Mouse (Mus musculus): ENCODE data around the gene Tmem145. TPM values are rescaled to one million over a fixed set of nuclear protein-coding genes. Genes with fewer than 3 reads are reported as not detected.
"Not testable (repeated sequence)": the region's sequence is repeated elsewhere in the genome, so short reads cannot be mapped to it uniquely, and the experiment has no call there.

Gene Tmem145
- polyA plus RNA-seq (2014; fragmentation: Nextera tagmentation; extraction: Ambion mirVana), result 1.9 and 2.0 TPM in 2 replicates

DNA sequence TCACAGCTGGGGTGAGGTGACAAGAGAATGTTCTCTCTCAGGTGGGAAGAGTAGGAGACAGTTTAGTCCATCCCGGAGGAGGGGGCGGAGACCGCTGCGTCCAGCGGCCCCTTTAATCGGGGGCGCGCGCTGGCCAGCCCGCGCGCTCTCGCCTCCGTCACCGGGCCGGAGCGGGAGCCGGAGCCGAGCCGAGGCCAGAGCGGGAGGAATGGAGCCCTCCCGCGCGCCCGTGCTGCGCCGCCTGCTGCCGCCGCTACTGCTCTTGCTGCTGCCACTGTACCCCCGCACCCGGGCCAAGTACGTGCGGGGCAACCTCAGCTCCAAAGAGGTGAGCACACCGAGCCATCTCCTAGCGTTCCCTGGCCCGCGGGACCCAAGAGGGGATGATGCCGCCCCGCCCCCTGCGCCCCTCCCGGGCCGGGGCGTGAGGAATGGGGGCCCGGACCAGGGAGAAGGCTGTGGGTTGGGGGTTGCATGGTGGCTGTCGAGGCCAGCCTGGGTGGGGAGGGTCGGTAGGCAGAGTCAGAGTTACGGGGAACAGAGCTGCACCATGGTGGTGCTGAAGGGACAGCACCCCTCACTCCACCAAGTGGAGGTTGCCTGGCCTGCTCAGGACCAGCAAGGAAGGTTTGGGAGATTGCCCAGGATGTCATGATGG lies at the start of gene Tmem145:
Gene Tmem145, plus strand, starts transcription at position 151 of the 658 bp plus-strand sequence.
- Histone ChIP-seq H3K9ac (replicated peaks; ENCODE audit: low read depth, low read length) (0 out of 2 replicates have a peak within 1 kb of the TSS, but pooled peaks have one; percentile 15), H3K4me1 (ENCODE audit: control insufficient read depth, insufficient read depth, low read length) (no peaks in the 10 kb centered on the region), H3K4me2 (replicated peaks; ENCODE audit: low read depth, low read length) (peak within 1 kb of the TSS; percentile 96), H3K27me3 (ENCODE audit: control insufficient read depth, insufficient read depth, low read length) (no peaks in the 10 kb centered on the region), H3K9me3 (ENCODE audit: control insufficient read depth, low read depth, low read length) (no peaks in the 10 kb centered on the region), H3K4me3 (ENCODE audit: low read depth, low read length) (peak within 1 kb of the TSS; percentile 41), H3K36me3 (ENCODE audit: control insufficient read depth, insufficient read depth, low read length) (no peaks in the 10 kb centered on the region), H3K27ac (ENCODE audit: low read length) (no peak within 1 kb of the TSS)
- ATAC-seq (ENCODE audit: insufficient number of reproducible peaks, insufficient read depth, low FRiP score, low read depth), result peak; percentile 79
- under 1% methylated on average over 46 of the region's 47 CpGs for WGBS

- H3K9me3 ChIP-seq (ENCODE audit: control insufficient read depth, low read depth, low read length), result no peaks in the 10 kb centered on the region
- ATAC-seq (ENCODE audit: insufficient number of reproducible peaks, insufficient read depth, low FRiP score, low read depth), result no peak
- no peak overlapping the region for H3K4me3 ChIP-seq (ENCODE audit: low read depth, low read length)
- no peak overlapping the region for H3K9ac ChIP-seq (replicated peaks; ENCODE audit: low read depth, low read length)
- H3K27ac ChIP-seq (ENCODE audit: low read length), result no peak overlapping the region
- H3K27me3 ChIP-seq (ENCODE audit: control insufficient read depth, insufficient read depth, low read length), result no peaks in the 10 kb centered on the region
- WGBS, result 89% methylated on average over 1 of the region's 1 CpGs
- H3K4me1 ChIP-seq (ENCODE audit: control insufficient read depth, insufficient read depth, low read length), result no peaks in the 10 kb centered on the region
- no peaks in the 10 kb centered on the region for H3K36me3 ChIP-seq (ENCODE audit: control insufficient read depth, insufficient read depth, low read length)
- no peak overlapping the region for H3K4me2 ChIP-seq (replicated peaks; ENCODE audit: low read depth, low read length)
Measured at GRCm38 (mm10) chr7:25261896-25262295, 44.0 kb upstream of the Tmem145 start.

DNA sequence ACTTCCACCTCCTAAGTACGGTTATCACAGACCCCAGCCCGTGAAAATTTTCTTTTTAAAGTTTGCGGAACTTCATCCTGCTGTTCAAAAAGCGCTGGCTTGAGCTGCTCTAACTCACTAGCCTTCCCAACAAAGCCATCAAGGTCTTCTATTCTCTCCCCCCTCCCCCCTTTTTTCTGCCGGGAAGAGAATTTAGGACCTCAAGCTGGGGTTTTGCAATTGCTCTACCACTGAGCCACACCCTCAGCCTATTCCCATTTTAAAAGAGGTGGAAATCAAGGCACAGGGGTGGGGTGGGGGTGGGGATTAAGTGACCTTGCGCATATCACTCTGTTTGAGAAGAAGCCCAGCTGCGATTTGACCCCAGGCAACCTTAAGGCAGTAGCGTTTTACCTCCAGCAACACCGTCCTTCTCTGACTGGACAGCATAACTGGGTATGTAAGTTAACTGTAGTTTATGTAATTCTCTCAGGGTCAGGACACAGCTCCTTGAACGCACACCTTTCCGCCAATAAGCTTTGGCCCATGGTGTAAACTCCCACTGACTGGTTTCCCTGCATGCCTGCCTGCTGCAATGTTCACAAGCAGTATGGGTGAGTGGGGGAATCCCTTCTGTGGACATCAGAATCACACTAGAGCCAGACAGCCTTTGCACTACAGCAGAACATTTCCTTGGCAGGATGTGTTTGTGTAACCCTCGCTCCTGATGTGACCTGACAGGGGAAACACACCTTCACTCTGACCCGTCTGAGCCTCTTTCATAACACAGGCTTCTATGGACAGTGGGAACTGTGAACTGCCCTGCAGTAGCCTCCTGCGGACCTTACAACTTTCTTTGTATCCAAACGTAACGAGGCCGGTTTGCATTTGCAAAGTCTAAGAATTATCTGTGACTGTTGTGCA lies 41.7 kb upstream of the Tmem145 start:
- H3K4me1 ChIP-seq (ENCODE audit: control insufficient read depth, insufficient read depth, low read length), result peaks cover 4% of the 10 kb centered on the region
- WGBS, result 28% methylated on average over 17 of the region's 17 CpGs
- no peak overlapping the region for H3K4me2 ChIP-seq (replicated peaks; ENCODE audit: low read depth, low read length)
- no peak overlapping the region for H3K27ac ChIP-seq (ENCODE audit: low read length)
- no peak overlapping the region for H3K9ac ChIP-seq (replicated peaks; ENCODE audit: low read depth, low read length)
- H3K9me3 ChIP-seq (ENCODE audit: control insufficient read depth, low read depth, low read length), result no peaks in the 10 kb centered on the region
- H3K27me3 ChIP-seq (ENCODE audit: control insufficient read depth, insufficient read depth, low read length), result no peaks in the 10 kb centered on the region
- ATAC-seq (ENCODE audit: insufficient number of reproducible peaks, insufficient read depth, low FRiP score, low read depth), result no peak
- H3K36me3 ChIP-seq (ENCODE audit: control insufficient read depth, insufficient read depth, low read length), result no peaks in the 10 kb centered on the region
- no peak overlapping the region for H3K4me3 ChIP-seq (ENCODE audit: low read depth, low read length)

- 89% methylated on average over 5 of the region's 5 CpGs for WGBS
- H3K9ac ChIP-seq (replicated peaks; ENCODE audit: low read depth, low read length); H3K4me3 ChIP-seq (ENCODE audit: low read depth, low read length); H3K27ac ChIP-seq (ENCODE audit: low read length); H3K36me3 ChIP-seq (ENCODE audit: control insufficient read depth, insufficient read depth, low read length); H3K4me2 ChIP-seq (replicated peaks; ENCODE audit: low read depth, low read length); H3K9me3 ChIP-seq (ENCODE audit: control insufficient read depth, low read depth, low read length); H3K27me3 ChIP-seq (ENCODE audit: control insufficient read depth, insufficient read depth, low read length); ATAC-seq (ENCODE audit: insufficient number of reproducible peaks, insufficient read depth, low FRiP score, low read depth): not testable (repeated sequence)
- peaks cover 12% of the 10 kb centered on the region for H3K4me1 ChIP-seq (ENCODE audit: control insufficient read depth, insufficient read depth, low read length)
Measured at GRCm38 (mm10) chr7:25265743-25266142, 40.2 kb upstream of the Tmem145 start.

- ATAC-seq (ENCODE audit: insufficient number of reproducible peaks, insufficient read depth, low FRiP score, low read depth), result no peak
- H3K4me2 ChIP-seq (replicated peaks; ENCODE audit: low read depth, low read length), result peak overlapping the region; percentile 54; the same call in 1 of the 2 replicates
- no peak overlapping the region for H3K9ac ChIP-seq (replicated peaks; ENCODE audit: low read depth, low read length)
- H3K4me1 ChIP-seq (ENCODE audit: control insufficient read depth, insufficient read depth, low read length), result peaks cover 12% of the 10 kb centered on the region
- no peaks in the 10 kb centered on the region for H3K27me3 ChIP-seq (ENCODE audit: control insufficient read depth, insufficient read depth, low read length)
- H3K9me3 ChIP-seq (ENCODE audit: control insufficient read depth, low read depth, low read length), result no peaks in the 10 kb centered on the region
- 0 out of 2 replicates have a peak overlapping the region, but pooled peaks have one; percentile 81 for H3K4me3 ChIP-seq (ENCODE audit: low read depth, low read length)
- H3K27ac ChIP-seq (ENCODE audit: low read length), result no peak overlapping the region
- WGBS, result 82% methylated on average over 8 of the region's 8 CpGs
- peaks cover under 1% of the 10 kb centered on the region; the same call in 1 of the 2 replicates for H3K36me3 ChIP-seq (ENCODE audit: control insufficient read depth, insufficient read depth, low read length)
Measured at GRCm38 (mm10) chr7:25266180-25266962, 39.5 kb upstream of the Tmem145 start.

GRCm38 (mm10) chr7:25267301-25267750 lies 38.6 kb upstream of the Tmem145 start, which contains the start of gene Cic:
Gene Cic, plus strand, starts transcription at chr7:25267704.
- H3K4me3 ChIP-seq (ENCODE audit: low read depth, low read length), result peak within 1 kb of the TSS; percentile 81
- no peaks in the 10 kb centered on the region for H3K27me3 ChIP-seq (ENCODE audit: control insufficient read depth, insufficient read depth, low read length)
- peak within 1 kb of the TSS; percentile 86 for H3K27ac ChIP-seq (ENCODE audit: low read length)
- peaks cover 12% of the 10 kb centered on the region for H3K4me1 ChIP-seq (ENCODE audit: control insufficient read depth, insufficient read depth, low read length)
- no peaks in the 10 kb centered on the region for H3K9me3 ChIP-seq (ENCODE audit: control insufficient read depth, low read depth, low read length)
- H3K4me2 ChIP-seq (replicated peaks; ENCODE audit: low read depth, low read length), result peak within 1 kb of the TSS; percentile 75
- peaks cover 8% of the 10 kb centered on the region for H3K36me3 ChIP-seq (ENCODE audit: control insufficient read depth, insufficient read depth, low read length)
- peak within 1 kb of the TSS; percentile 69 for H3K9ac ChIP-seq (replicated peaks; ENCODE audit: low read depth, low read length)
- ATAC-seq (ENCODE audit: insufficient number of reproducible peaks, insufficient read depth, low FRiP score, low read depth), result peak; percentile 89
- WGBS, result 0% methylated on average over 29 of the region's 29 CpGs

- under 1% methylated on average over 33 of the region's 33 CpGs for WGBS
- Histone ChIP-seq H3K9ac (replicated peaks; ENCODE audit: low read depth, low read length) (peak overlapping the region; percentile 69), H3K4me2 (replicated peaks; ENCODE audit: low read depth, low read length) (peak overlapping the region; percentile 75), H3K4me3 (ENCODE audit: low read depth, low read length) (peak overlapping the region; percentile 81), H3K9me3 (ENCODE audit: control insufficient read depth, low read depth, low read length) (no peaks in the 10 kb centered on the region), H3K36me3 (ENCODE audit: control insufficient read depth, insufficient read depth, low read length) (peaks cover 12% of the 10 kb centered on the region), H3K4me1 (ENCODE audit: control insufficient read depth, insufficient read depth, low read length) (peaks cover 12% of the 10 kb centered on the region), H3K27me3 (ENCODE audit: control insufficient read depth, insufficient read depth, low read length) (no peaks in the 10 kb centered on the region), H3K27ac (ENCODE audit: low read length) (peak overlapping the region; percentile 86)
- ATAC-seq (ENCODE audit: insufficient number of reproducible peaks, insufficient read depth, low FRiP score, low read depth), result peak; percentile 94
Measured at GRCm38 (mm10) chr7:25267751-25268463, 38.0 kb upstream of the Tmem145 start.

Measured in stomach, embryonic 14.5 days (tissue).